Mouse (Mus musculus): ENCODE results near the gene Olfr220.

Olfr220 gene

DNA sequence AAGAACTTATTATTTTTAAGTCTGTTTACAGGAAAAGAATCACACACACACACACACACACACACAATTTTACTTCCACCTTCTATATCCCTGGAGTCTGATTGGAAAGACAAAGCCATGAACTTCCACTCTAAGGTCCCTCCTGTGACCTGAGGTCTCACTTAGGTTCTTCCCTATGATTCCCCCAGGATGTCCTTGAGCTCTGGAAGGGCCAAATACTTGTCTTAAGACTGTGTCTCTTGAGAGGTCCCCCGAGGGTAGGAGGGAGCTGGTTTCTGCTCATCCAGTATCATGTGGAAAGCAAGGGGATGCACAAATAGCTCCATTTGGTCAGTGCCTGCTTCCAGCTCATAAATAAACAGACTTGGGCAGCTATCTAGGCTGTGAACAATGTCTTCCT, at the start of gene Olfr220:
TSS of gene Olfr220 (plus strand) at position 301 of the 400 bp plus-strand sequence.
- DNase-seq (ENCODE audit: low read depth in 2 of 2, low spot score in 2 of 2) = no peak

DNA sequence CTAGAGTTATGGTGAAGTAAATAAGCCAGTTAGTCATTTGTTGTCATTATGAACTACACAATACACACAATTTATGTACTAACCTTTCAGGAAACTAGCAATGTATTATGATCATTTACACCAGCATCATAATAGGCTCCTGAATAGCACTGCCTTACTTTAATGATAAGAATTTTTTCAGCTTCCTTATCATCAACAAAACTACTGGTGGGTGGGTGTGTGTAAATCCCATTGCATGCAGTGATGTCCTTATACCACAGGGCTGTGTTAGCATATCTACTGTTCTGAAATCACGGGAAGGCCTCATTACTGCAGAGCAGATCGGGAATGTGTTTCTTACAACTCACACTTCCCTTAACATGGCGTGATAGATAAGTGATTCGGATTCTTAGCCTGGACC, 18.9 kb upstream of the Olfr220 start:
- DNase-seq (ENCODE audit: low read depth in 2 of 2, low spot score in 2 of 2) = no peak

DNA sequence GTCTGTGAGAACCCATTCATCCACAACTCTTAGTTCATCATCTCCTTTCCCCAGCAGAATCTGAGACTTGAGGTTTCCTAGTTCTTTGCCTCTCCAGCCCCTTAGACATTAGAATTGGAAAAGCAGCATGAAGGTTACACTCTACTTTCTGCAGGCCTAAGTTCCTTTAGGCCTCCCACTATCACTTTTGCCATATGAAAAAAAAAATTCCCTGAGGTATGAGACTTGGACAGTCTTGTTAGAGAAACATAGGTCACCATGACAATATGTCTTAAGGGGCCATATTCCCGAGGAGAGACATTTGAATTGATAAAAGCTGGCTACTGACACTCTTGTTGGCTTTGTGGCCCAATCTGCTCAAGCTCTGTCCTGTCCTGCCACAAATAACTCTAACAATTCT, 18.1 kb upstream of the Olfr220 start, which contains the start of gene Olfr414:
TSS of gene Olfr414 (plus strand) at position 301 of the 400 bp plus-strand sequence.
- DNase-seq (ENCODE audit: low read depth in 2 of 2, low spot score in 2 of 2) = no peak

GRCm38 (mm10) chr1:174426180-174426986, 15.5 kb upstream of the Olfr220 start:
- DNase-seq (ENCODE audit: low read depth in 2 of 2, low spot score in 2 of 2) = no peak

DNA sequence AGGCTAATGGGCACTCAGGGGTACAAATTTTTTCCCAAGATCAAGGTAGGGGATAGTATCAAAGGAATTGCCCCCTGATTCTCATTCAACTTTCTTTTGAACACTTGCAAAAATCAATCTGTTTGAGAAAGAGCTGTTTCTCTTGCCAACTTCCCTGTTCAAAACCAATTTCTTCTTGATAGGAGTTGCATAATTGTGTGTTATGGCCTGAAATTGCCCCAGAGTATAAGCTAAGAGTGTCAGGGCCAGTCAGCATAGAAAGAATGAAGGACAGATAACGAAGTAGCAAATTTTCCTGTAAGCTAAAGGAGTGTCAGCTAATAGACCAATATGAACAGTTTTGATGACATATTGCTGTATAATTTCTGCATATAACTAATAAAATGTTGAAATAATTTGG, 14.5 kb upstream of the Olfr220 start:
- DNase-seq (ENCODE audit: low read depth in 2 of 2, low spot score in 2 of 2) = no peak

DNA sequence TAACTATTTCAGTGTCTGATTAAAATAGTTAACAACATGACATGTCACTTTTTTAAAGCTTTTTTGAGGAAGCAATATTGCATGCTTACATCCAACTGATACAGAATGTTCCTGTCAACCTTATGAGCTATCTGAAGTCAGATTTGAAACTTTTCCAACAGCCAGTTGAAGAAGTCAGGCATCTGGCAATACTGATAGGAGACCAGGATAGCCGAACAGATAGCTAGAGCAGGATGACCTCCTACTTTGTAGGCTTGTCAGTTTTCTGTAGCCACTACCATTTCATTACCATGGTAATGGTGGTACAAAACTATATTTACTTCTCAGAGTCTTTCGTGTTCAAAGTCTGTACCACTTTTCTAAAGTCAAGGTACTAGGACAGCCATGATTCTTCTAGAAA, 13.5 kb upstream of the Olfr220 start:
- no peak for DNase-seq (ENCODE audit: low read depth in 2 of 2, low spot score in 2 of 2)

DNA sequence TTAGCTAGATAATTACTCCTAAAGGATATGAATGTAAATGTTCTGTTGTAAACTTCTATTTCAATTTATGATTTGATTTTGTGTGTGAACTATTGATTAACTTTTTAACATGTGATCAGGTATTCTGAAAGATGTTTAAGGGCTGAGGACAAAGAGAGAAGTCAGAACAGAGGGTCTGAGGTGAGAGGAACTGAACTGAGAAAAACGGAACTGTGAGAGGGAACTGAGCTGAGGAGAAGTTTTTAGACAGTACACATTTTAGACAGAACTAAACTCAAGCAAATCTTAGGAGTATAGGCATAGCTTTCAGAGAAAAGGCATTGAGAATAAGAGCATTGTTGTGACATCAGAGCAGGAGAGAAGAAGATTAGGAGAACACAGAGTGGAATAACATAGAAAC, 7.8 kb upstream of the Olfr220 start:
- no peak for DNase-seq (ENCODE audit: low read depth in 2 of 2, low spot score in 2 of 2)

DNA sequence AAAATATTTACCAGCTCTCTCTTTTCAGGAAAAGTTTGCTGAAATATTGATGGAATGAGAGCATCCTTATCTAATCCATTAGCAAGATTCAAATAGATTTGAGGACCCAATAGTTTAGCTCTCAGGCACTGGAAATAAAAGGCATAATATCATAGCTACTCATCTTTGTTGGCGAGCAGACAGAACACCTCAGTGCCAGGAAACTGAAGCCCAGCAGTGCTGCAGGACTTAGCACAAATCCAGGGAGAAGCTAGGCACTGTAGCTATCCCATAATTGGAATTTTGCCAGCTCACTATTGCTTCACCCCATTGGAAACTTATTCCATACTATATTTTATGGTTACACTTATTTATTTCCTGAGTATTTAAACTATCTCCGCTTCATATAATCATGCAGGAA, 13.2 kb downstream of the Olfr220 start:
- DNase-seq (ENCODE audit: low read depth in 2 of 2, low spot score in 2 of 2) = no peak

DNA sequence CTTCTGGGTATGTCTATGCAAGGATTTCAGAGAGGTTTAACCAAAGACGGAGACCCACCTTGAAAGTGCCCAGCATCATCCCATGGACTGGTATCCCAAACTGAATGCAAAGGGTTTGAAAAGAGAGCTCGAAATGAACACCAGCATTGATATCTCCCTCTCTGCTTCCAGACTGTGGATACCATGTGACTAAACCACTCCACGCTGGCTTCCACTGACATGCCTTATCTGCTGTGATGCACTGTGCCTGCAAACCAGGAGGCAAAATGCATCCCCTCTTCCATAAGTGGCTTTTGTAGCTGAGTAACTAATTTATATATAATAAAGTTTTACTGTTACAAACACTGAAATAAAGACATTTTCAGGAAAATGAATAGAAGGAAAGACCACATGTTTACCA, 23.5 kb downstream of the Olfr220 start:
- DNase-seq (ENCODE audit: low read depth in 2 of 2, low spot score in 2 of 2) = no peak

GRCm38 (mm10) chr1:174466240-174466639, 24.4 kb downstream of the Olfr220 start:
- DNase-seq (ENCODE audit: low read depth in 2 of 2, low spot score in 2 of 2) = no peak

- DNase-seq (ENCODE audit: low read depth in 2 of 2, low spot score in 2 of 2) = no peak
Measured at GRCm38 (mm10) chr1:174469736-174470135, 27.9 kb downstream of the Olfr220 start.

DNA sequence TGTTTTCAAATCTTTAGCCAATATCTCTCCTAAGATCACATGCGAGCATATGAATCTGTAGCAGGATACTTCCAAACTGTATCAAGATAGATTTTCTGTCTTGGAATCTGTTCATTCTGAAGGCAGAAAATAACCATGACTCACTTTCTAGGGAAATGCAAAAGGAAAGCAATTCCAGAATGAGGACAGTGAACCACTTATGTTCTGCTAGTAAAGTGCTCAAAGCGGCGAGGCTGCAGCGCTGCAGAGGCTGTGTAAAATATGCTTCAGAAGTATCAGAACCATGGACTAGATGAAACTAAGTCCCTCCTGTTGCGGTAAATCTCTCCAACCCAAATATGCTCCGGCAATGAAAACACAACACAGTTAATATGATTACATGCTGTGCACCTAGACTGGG, 40.7 kb downstream of the Olfr220 start:
- DNase-seq (ENCODE audit: low read depth in 2 of 2, low spot score in 2 of 2) = no peak

DNA sequence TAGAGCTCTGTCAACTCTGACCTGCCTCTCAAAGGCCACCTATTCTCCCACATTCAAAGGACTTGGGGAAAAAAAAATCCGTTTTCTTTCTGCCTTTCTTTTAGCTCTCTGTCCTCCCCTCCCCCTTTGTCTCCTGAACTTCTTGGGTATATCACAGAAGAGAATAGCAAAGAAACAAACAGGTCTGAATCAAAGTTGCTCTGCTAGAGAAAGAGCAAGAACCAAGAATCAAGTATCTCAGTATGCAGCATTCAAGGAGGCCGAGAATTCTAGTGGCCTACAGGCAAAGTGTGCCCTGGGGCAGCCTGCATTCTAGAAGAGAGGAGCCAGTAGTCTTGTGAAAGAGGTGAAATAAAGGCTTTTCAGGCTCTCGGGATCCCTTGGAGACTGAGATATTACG, 58.2 kb downstream of the Olfr220 start:
- no peak for DNase-seq (ENCODE audit: low read depth in 2 of 2, low spot score in 2 of 2)
